Mouse (Mus musculus) heart, embryonic 16.5 days (tissue): Measurements from ENCODE around the gene Comp. TPM values are rescaled to one million over a fixed set of nuclear protein-coding genes. Genes with fewer than 3 reads are reported as not detected.

Experiments used
- ATAC-seq: fragments of 200-750 bp; cut with Nextera tagmentation; replicated peaks from 2 replicates; pipeline ENCODE4 v1.8.0; 2017; ENCODE audit warnings: moderate number of reproducible peaks; ENCODE audit not compliant: insufficient read depth, low FRiP score; ENCODE audit errors: extremely low read depth
- H3K27ac ChIP-seq: fragments of 300-500 bp; sonication (generic); 2 replicates; pipeline ENCODE4 v1.5.1; 2014; ENCODE audit warnings: mild to moderate bottlenecking, low read length, control low read depth, moderate library complexity
- H3K27me3 ChIP-seq: fragments of 300-500 bp; sonication (generic); 2 replicates; pipeline ENCODE4 v1.6.1; 2014; ENCODE audit warnings: low read length, mixed read lengths; ENCODE audit not compliant: control insufficient read depth, insufficient read depth
- H3K36me3 ChIP-seq: fragments of 300-500 bp; sonication (generic); 2 replicates; pipeline ENCODE4 v1.6.1; 2014; ENCODE audit not compliant: control insufficient read depth, insufficient read depth
- H3K4me1 ChIP-seq: fragments of 300-500 bp; sonication (generic); 2 replicates; pipeline ENCODE4 v1.6.1; 2014; ENCODE audit warnings: low read length, mixed read lengths; ENCODE audit not compliant: control insufficient read depth, insufficient read depth
- H3K4me2 ChIP-seq: fragments of 300-500 bp; sonication (generic); 2 replicates; pipeline ENCODE4 v1.6.1; 2014; ENCODE audit warnings: low read depth, mild to moderate bottlenecking, control low read depth, low read length
- H3K4me3 ChIP-seq: fragments of 300-500 bp; sonication (generic); 2 replicates; pipeline ENCODE4 v1.5.1; 2014; ENCODE audit warnings: mild to moderate bottlenecking, control low read depth, low read length
- H3K9ac ChIP-seq: fragments of 300-500 bp; sonication (generic); 2 replicates; pipeline ENCODE4 v1.6.1; 2014; ENCODE audit warnings: low read length, control low read depth
- H3K9me3 ChIP-seq: fragments of 300-500 bp; sonication (generic); replicated peaks from 2 replicates; pipeline ENCODE4 v1.6.1; 2016; ENCODE audit warnings: low read length; ENCODE audit not compliant: control insufficient read depth
- WGBS: fragments of 180-500 bp; shearing (Covaris S2); extraction: QIAGEN DNeasy Blood & Tissue Kit; methylation state at CpG from one replicate; pipeline ENCODE4 v1.1.7; 2014; 5-methylcytosine and 5-hydroxymethylcytosine counted together
- polyA plus RNA-seq: library from polyadenylated mRNA; unstranded; fragments of >200 nt; fragmentation: Nextera tagmentation; extraction: Ambion mirVana; gene quantifications from 2 replicates; pipeline ENCODE4 v1.2.1, GENCODE M21; 2015

The Comp gene
- polyA plus RNA-seq, 1 experiment from 2014 or later: 4.3 TPM

- H3K4me2 ChIP-seq: no peak overlapping the region
- no peaks in the 10 kb centered on the region for H3K9me3 ChIP-seq
- 84% methylated on average over 6 of the region's 6 CpGs for WGBS
- H3K27ac ChIP-seq: no peak overlapping the region
- no peak for ATAC-seq
- H3K9ac ChIP-seq: no peak overlapping the region
- H3K27me3 ChIP-seq: no peaks in the 10 kb centered on the region
- no peak overlapping the region for H3K4me3 ChIP-seq
- no peaks in the 10 kb centered on the region for H3K36me3 ChIP-seq
- H3K4me1 ChIP-seq: peaks cover 19% of the 10 kb centered on the region
These were observed 41.1 kb downstream of the Comp start for GRCm38 (mm10) chr8:70414310-70414946.

DNA sequence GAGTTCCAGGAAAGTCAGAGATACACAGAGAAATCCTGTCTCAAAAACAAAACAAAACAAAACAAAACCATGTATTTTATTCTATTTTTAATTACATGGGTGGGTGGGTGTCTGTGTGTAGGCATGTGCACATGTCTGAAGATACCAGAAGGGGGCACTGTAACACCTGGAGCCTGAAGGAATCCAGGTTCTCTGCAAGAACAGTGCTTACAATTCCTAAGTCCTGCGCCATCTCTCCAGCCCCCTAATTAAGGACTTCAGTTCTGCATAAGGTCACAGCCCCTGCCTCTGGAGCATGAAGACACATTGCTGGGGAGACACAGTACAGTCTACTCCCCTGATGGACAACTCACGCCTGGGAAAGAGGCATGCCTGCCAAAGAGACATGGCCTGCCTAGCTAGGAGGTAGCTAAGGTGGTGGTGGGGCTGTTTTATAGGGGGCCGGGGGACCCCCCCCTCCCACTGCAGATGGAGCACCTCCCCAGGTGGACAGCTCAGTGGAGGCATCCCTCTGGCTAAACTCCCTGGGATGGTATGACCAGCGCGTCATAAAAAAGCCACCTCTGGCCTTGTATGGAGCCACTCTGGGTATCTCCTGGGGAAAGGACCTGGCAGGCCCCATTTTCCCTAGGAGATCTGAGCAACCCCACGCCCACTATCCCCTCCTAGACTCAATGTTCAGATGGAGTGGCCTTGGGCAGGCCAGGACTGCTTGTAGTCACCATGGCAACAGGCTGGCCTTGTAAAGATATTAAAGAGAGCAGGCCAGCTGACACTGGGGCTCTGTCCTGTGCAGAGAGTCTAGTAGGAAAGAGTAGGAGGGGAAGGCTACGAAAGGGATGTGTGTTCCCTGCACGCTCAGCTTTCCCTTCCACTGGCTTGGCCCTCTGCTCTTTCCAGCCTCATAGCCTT, 42.4 kb downstream of the Comp start:
- Histone ChIP-seq H3K4me3 (no peak overlapping the region), H3K4me1 (peaks cover 25% of the 10 kb centered on the region), H3K27me3 (no peaks in the 10 kb centered on the region), H3K36me3 (no peaks in the 10 kb centered on the region), H3K27ac (no peak overlapping the region), H3K4me2 (no peak overlapping the region), H3K9ac (no peak overlapping the region), H3K9me3 (no peaks in the 10 kb centered on the region)
- ATAC-seq: no peak
- 80% methylated on average over 8 of the region's 8 CpGs for WGBS

GRCm38 (mm10) chr8:70416941-70417340, 43.6 kb downstream of the Comp start:
- Histone ChIP-seq H3K27ac (no peak overlapping the region), H3K36me3 (no peaks in the 10 kb centered on the region), H3K27me3 (no peaks in the 10 kb centered on the region), H3K9me3 (no peaks in the 10 kb centered on the region), H3K4me2 (no peak overlapping the region), H3K4me1 (peaks cover 25% of the 10 kb centered on the region), H3K4me3 (no peak overlapping the region), H3K9ac (no peak overlapping the region)
- WGBS: 56% methylated on average over 6 of the region's 6 CpGs
- ATAC-seq: no peak

GRCm38 (mm10) chr8:70417914-70418313, 44.6 kb downstream of the Comp start:
- 36% methylated on average over 10 of the region's 10 CpGs for WGBS
- Histone ChIP-seq H3K27ac (no peak overlapping the region), H3K4me3 (no peak overlapping the region), H3K36me3 (no peaks in the 10 kb centered on the region), H3K9ac (no peak overlapping the region), H3K4me1 (peaks cover 25% of the 10 kb centered on the region), H3K9me3 (no peaks in the 10 kb centered on the region), H3K4me2 (no peak overlapping the region), H3K27me3 (no peaks in the 10 kb centered on the region)
- ATAC-seq: no peak

DNA sequence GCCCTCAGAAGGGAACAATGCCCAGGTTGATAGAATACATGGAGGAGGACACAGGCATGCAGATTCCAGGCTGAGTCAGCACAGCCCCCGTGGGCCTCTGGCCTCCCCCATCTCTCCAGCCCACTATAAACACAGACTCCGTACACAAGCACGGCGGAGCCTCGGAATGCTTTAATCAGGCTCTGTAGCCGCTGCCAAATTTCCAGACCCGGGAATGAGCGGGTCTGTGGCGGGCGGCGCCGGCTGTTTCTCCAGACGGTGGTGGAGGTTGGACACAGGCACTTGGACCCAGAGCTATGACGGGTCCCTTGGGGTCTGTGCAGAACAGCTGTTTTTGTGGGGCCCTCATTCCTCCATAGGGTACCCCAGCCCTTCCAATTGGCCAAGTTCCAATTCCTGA, 45.6 kb downstream of the Comp start:
- Histone ChIP-seq H3K4me3 (no peak overlapping the region), H3K36me3 (no peaks in the 10 kb centered on the region), H3K4me1 (peaks cover 25% of the 10 kb centered on the region), H3K9me3 (no peaks in the 10 kb centered on the region), H3K4me2 (no peak overlapping the region), H3K27me3 (no peaks in the 10 kb centered on the region), H3K9ac (no peak overlapping the region), H3K27ac (peak overlapping the region; percentile 5)
- 22% methylated on average over 14 of the region's 14 CpGs for WGBS
- ATAC-seq: peak; percentile 76

DNA sequence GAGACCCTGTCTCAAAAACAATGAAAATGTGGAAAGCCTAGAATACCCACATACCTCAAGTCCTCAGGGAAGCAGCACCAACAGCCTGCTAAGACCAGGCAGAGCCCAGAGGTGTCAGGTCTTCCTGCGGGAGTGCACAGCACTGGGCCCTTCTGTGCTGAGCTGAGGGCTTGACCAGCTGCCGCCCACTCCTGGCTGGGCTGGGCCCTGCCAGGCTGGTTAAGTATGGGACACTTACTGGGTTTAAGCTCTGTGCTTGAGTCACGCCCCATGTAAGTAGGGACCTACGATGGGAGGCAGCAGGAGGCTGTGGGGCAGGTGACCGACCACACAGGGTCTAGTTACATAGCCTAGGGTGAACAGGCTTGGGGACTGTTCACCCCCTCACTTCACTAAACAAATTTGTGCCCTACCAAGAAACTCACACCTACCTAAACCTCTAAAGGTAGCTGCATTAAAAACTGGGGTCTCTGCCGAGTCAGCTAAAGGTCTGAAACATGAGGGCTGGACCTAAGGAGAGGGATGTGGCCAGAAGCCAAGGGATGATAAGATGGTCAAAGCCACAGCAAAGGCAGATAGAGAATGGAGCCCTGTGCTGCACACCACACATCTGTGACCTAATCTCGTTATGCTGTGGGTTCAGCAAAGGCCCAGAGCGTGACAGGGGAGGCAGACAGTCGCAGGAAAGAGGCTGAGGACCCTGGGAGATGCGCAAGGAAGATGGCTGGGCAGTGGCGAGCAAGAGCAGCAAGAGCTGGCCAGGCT, 46.7 kb downstream of the Comp start:
- Histone ChIP-seq H3K4me3 (no peak overlapping the region), H3K36me3 (no peaks in the 10 kb centered on the region), H3K9ac (no peak overlapping the region), H3K9me3 (no peaks in the 10 kb centered on the region), H3K27me3 (no peaks in the 10 kb centered on the region), H3K4me2 (no peak overlapping the region), H3K4me1 (peaks cover 25% of the 10 kb centered on the region), H3K27ac (peak overlapping the region; percentile 25; the same call in 1 of the 2 replicates)
- WGBS: 63% methylated on average over 11 of the region's 11 CpGs
- ATAC-seq: no peak

DNA sequence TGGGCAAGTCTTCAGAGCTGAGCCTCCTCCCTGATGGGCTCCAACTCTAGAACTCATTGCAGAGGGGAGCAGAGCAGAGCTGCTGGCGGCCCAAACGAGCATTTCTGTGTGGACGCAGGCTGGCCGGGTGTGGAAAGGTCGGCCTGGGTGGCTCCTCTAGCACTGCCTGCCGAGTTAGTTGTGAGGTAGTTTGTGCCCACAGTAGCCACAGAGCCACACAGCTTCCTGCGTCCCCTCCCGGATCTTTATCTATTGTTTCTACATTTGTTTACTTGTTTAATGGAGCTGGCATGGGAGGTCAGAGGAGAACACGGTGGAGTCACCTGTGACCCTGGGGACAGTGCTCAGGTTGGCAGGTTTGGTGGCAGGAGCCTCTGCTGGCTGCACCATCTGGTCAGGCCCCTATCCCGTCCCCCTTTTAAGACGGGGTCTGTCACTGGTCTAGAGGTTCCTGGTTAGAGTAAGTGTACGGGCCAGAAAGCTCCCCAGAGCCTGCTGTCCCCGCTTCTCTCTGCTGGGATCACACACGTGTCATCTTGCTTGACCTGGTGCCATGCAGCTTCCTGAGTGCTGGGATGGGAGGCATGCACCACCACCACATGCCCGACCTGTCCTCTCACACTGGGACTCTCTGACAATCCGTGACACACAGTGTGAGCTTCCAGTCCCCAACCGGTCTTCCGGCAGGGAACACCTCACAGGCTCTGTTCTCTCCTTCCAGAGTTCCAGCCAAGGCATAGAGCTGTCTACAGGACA, 48.2 kb downstream of the Comp start:
- Histone ChIP-seq H3K36me3 (no peaks in the 10 kb centered on the region), H3K9me3 (no peaks in the 10 kb centered on the region), H3K4me1 (peaks cover 23% of the 10 kb centered on the region), H3K27ac (no peak overlapping the region), H3K4me3 (no peak overlapping the region), H3K4me2 (no peak overlapping the region), H3K9ac (no peak overlapping the region), H3K27me3 (no peaks in the 10 kb centered on the region)
- WGBS: 63% methylated on average over 18 of the region's 18 CpGs
- ATAC-seq: no peak

DNA sequence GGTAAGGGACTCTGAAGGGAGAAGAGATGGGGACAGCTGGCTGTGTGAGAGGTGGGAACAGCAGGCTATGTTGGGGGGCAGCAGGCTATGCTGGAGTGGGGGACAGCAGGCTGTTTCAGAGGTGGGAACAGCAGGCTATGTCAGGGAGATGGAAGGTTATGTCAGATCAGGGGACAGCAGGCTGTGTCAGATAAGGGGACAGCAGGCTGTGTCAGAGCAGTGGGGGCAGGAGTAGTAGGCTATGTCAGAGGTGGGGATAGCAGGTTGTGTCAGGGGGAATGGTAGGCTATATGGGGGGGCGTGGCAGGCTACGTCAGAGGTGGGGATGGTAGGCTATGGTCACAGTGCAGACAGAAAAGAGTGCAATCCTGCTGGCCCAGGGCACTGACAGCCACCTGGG, 49.4 kb downstream of the Comp start:
- H3K27me3 ChIP-seq: no peaks in the 10 kb centered on the region
- 89% methylated on average over 2 of the region's 2 CpGs for WGBS
- no peak overlapping the region for H3K9ac ChIP-seq
- H3K4me3 ChIP-seq: no peak overlapping the region
- H3K4me1 ChIP-seq: peaks cover 22% of the 10 kb centered on the region
- ATAC-seq: no peak
- no peak overlapping the region for H3K27ac ChIP-seq
- no peak overlapping the region for H3K4me2 ChIP-seq
- H3K36me3 ChIP-seq: no peaks in the 10 kb centered on the region
- H3K9me3 ChIP-seq: no peaks in the 10 kb centered on the region
